Mouse (Mus musculus) brain, adult 2 months (tissue): Measurements from ENCODE around the gene Prelid1.
A peak's percentile ranks its signal among the peaks of the same experiment; 100 is the strongest.

Source experiments
- DNase-seq: peaks from one replicate; pipeline ENCODE4 v3.0.0; 2011; ENCODE audit warnings: low read depth, low spot score

Gene Prelid1

DNA sequence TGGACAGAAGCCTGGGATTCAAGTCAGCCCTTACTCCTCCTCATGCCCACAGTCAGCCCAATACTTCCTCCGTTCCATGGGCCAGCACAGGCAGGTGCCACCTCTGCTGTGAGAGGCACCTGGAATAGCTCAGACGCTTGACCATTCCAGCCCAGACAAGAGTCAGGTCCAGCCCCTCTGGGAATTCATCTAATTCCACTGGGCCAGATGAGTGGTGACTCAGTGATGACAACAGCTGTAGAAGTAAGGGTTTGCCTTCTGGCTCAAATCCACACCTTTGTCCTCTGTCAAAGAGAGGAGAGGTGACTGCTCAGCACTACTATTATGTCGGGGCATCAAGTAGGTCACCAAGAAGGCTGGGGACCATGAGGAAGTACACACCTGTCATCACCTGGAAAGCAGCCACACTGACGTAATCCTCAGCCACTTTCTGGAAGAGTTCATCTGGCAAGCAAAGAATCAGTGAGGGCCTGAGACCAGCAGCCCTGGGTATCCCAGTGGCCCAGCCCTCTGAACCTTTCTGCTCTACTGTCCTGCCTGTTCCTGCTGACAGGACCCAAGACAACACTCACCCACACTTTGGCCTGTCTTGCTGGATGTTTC is at the start of gene Prelid1:
Gene Prelid1, plus strand, starts transcription at position 570 of the 603 bp plus-strand sequence.
- peak; percentile 49 for DNase-seq

DNA sequence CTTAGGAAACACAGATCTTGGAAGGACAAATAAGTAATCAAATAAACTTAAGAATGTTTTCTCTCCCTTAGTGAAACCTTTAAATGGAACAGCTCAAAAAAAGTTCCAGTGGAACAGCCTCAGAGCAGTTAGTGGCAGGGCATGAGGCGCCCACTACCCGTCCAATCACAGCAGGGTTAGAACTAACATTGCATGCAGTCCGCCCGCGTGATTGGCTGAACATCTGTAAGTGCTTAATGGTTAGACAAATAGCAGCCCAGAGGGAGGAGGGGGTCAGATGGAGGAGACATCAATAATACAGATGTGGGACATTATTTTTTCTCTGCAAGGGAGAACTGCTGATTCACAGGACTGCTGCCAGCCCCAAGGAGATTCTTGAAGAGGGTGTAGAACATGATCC is 43.1 kb upstream of the Prelid1 start:
- no peak for DNase-seq

- no peak for DNase-seq
Observed at GRCm38 (mm10) chr13:55277646-55278045, 42.7 kb upstream of the Prelid1 start.

DNA sequence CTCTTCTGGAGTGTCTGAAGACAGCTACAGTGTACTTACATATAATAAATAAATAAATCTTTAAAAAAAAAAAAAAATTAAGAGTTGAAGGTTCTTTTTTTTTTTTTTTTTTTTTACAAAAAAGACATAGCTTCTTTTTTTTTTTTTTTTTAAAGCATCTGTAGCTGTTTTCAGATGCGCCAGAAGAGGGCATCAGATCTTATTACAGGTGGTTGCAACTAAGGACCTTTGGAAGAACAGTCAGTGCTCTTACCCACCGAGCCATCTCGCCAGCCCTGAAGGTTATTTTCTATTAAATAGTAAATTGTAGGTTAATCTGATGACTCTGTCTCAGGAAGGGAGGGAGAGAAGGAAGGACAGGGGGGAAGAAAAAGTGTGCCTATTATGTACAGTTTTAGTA is 31.4 kb upstream of the Prelid1 start:
- DNase-seq = peak; percentile 41

DNA sequence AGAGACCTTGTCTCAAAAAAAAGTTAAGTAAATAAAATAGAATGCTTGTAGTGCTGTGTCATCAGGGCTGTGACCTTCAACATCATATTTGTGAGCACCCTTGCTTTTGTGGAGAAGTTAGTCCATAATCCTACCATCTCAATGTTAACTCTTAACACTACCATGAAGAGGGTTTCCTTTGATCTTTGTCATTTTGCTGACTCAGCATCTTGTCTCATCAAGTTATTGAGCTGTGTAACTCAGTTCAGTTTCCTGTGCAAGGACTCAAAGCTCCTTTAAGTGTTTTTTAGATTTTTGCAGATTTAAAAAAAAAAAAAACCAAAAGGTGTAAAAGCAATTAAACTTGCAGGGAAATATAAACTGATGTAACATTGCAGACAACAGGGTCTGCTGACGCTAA is 23.5 kb upstream of the Prelid1 start:
- no peak for DNase-seq

DNA sequence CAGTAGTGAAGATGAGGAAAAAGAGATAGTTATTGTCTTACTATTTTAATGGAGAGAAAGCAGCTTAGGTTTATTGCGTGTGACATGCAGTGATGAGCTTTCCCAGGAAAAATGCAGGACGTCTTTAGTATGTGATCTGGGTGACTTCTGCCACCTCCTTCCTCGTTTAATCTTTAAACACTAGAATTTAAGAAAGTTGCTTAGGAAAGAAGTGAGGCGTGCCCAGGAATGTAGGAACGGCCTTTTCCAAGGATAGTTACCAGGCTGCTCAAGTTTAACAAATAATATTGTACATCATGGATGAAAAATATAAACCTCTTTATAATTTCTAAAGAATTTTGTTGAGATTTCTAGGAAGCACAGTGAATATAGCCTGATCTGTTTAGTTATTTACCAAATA is 19.4 kb upstream of the Prelid1 start:
- DNase-seq = no peak

DNA sequence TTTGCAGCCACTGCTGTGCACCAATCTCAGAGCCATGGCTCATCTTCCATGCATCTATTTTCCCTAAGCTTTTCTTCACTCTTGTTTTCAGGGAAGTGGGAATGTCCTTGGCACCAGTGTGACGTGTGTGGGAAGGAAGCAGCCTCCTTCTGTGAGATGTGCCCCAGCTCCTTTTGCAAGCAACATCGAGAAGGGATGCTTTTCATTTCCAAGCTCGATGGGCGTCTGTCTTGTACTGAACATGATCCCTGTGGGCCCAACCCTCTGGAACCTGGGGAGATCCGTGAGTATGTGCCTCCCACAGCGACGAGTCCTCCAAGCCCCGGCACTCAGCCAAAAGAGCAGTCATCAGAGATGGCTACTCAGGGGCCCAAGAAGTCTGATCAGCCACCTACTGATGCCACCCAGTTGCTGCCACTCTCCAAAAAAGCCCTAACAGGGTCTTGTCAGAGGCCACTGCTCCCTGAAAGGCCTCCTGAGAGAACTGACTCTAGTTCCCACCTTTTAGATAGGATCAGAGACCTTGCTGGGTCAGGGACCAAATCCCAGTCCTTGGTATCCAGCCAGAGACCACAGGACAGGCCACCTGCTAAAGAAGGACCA is 8.2 kb upstream of the Prelid1 start:
- peak; percentile 83 for DNase-seq

GRCm38 (mm10) chr13:55313051-55313450 is 7.2 kb upstream of the Prelid1 start:
- no peak for DNase-seq

- no peak for DNase-seq
Observed at GRCm38 (mm10) chr13:55314891-55315412, 5.3 kb upstream of the Prelid1 start.

DNA sequence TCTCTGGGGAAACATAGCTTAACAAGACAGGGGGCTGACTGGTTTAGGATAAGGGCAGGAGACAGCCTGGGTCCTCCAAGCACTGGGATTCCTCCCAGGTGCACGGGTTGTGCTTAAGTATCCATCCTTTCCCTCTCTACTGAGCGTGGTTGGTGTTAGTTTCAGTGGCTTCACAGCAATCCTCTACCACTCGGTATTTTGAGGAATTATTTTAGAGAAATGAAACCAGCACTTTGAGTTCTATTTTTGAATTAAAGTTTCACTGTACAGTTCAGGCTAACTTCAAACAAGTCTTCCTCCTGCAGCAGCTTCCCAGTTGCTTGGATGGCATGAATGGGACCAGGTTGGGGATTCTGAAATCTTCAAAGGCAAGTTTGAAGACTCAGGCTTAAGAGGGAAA is 1.9 kb upstream of the Prelid1 start:
- DNase-seq = no peak

GRCm38 (mm10) chr13:55321434-55322129 is 1.3 kb downstream of the Prelid1 start, which contains the start of gene Rab24:
Gene Rab24, minus strand, starts transcription at chr13:55321946.
- peak; percentile 91 for DNase-seq

- peak; percentile 87 for DNase-seq
Observed at GRCm38 (mm10) chr13:55322130-55322825, 2.0 kb downstream of the Prelid1 start.

GRCm38 (mm10) chr13:55325596-55325995 is 5.3 kb downstream of the Prelid1 start:
- peak; percentile 75 for DNase-seq

- no peak for DNase-seq
Observed at GRCm38 (mm10) chr13:55327169-55327568, 6.9 kb downstream of the Prelid1 start.

DNA sequence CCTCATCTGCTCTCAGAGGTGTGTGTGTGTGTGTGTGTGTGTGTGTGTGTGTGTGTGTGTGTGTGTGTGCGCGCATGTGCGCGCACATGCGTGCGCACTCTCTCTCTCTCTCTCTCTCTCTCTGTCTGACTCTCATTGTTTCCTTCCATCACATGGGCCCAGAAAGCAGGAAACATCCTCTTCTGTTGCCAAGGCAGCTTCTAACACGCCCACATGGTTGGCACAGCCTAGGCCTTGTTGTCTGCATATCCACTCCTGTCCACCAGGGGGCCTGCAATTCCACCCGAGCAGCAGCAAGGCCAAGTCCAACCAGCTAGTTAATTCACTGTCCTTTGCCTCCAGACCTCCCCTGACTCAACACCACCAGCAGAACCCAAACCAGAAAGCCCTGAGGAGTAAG is 7.3 kb downstream of the Prelid1 start:
- DNase-seq = peak; percentile 98

- DNase-seq = no peak
Observed at GRCm38 (mm10) chr13:55328171-55328570, 7.9 kb downstream of the Prelid1 start.

GRCm38 (mm10) chr13:55328641-55329040 is 8.3 kb downstream of the Prelid1 start:
- no peak for DNase-seq

- no peak for DNase-seq
Observed at GRCm38 (mm10) chr13:55329109-55329682, 8.9 kb downstream of the Prelid1 start.

GRCm38 (mm10) chr13:55329683-55330566 is 9.6 kb downstream of the Prelid1 start, which contains the start of gene Mxd3:
Gene Mxd3, minus strand, starts transcription at chr13:55329823.
- DNase-seq = peak; percentile 70

DNA sequence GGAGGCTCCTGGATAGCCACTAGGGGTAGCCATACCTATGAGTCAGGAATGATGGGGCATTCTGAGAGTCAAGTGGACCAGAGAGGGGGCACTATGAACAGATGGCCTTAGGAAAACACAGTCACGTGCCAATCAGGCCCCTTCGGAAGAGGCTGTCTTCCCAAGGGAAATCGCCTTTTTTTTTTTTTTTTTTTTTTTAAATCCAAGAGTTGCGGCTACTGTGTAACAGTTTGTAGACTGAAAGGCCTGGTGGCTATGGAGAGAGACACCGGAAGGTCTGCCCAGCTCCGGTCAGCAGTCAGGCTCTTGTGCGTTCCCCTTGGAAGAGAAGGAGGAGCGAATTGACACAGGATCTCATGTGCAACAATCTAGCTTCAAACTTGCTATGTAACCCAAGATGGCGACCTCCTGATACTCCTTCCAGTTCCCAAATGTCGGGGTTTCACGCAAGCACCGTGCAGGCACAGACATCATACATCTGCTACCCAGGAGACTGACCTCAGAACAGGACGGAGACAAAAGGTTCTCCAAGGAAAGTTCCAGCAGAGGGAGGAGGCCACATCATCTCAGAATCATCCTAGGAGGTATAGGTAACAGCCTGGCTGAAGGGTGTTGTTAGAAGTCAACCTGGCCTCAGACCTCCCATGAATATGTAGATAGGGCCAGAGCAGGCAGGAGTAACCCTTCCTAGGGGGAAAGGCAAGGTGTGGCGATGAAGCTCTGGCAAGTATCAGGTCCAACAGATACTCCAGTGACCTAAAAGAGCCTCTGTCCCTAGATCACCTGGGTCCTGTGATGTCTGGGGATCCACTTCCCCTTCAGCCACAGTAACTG is 10.5 kb downstream of the Prelid1 start:
- no peak for DNase-seq
